Mouse (Mus musculus) thymus, postnatal 0 days (tissue): ENCODE results near the gene Mcoln1. TPM values are rescaled to one million over a fixed set of nuclear protein-coding genes. Genes with fewer than 3 reads are reported as not detected.

Experiments used
- polyA plus RNA-seq: library from polyadenylated mRNA; unstranded; fragments of >200 nt; fragmentation: Nextera tagmentation; extraction: Ambion mirVana; gene quantifications from 2 replicates; pipeline ENCODE4 v1.2.1, GENCODE M21; 2015

The Mcoln1 gene
- polyA plus RNA-seq, 1 experiment from 2014 or later: 32.3 TPM

Other genes with a start within 250 kb of the Mcoln1 start
- 17.3 and 24.4 TPM in 2 replicates for gene Insr, start 220.8 kb upstream of the Mcoln1 start, polyA plus RNA-seq
- gene A430078G23Rik, start 147.0 kb upstream of the Mcoln1 start, polyA plus RNA-seq: 15.1 and 22.3 TPM in 2 replicates
- 7.3 and 9.2 TPM in 2 replicates for gene Arhgef18, start 107.5 kb upstream of the Mcoln1 start, polyA plus RNA-seq
- gene Pex11g, start 32.8 kb upstream of the Mcoln1 start, polyA plus RNA-seq: 2.6 and 3.0 TPM in 2 replicates
- 0.10 TPM in 1 of 2 replicates, not detected in the other for gene Tex45, start 29.6 kb upstream of the Mcoln1 start, polyA plus RNA-seq
- 21.4 and 23.0 TPM in 2 replicates for gene Zfp358, start 7.3 kb upstream of the Mcoln1 start, polyA plus RNA-seq
- 10.4 and 12.9 TPM in 2 replicates for gene Pnpla6, start 14.9 kb downstream of the Mcoln1 start, polyA plus RNA-seq
- 0.19 TPM in 1 of 2 replicates, not detected in the other for gene C330021F23Rik, start 67.5 kb downstream of the Mcoln1 start, polyA plus RNA-seq
- 0.81 and 1.1 TPM in 2 replicates for gene Camsap3, start 86.8 kb downstream of the Mcoln1 start, polyA plus RNA-seq
- gene Xab2, start 120.9 kb downstream of the Mcoln1 start, polyA plus RNA-seq: 62.2 and 64.3 TPM in 2 replicates
- 182 and 202 TPM in 2 replicates for gene Pet100, start 121.1 kb downstream of the Mcoln1 start, polyA plus RNA-seq
- gene Pcp2, start 125.1 kb downstream of the Mcoln1 start, polyA plus RNA-seq: 0.31 and 0.42 TPM in 2 replicates
- gene Stxbp2, start 130.5 kb downstream of the Mcoln1 start, polyA plus RNA-seq: 114 and 120 TPM in 2 replicates
- gene Retn, start 155.3 kb downstream of the Mcoln1 start, polyA plus RNA-seq: 1.0 and 1.5 TPM in 2 replicates
- 0.78 and 0.88 TPM in 2 replicates for gene Mcemp1, start 165.3 kb downstream of the Mcoln1 start, polyA plus RNA-seq
- 1.6 and 2.1 TPM in 2 replicates for gene Fcor, start 171.9 kb downstream of the Mcoln1 start, polyA plus RNA-seq
- gene Trappc5, start 175.8 kb downstream of the Mcoln1 start, polyA plus RNA-seq: 39.7 and 41.7 TPM in 2 replicates
- gene Fcer2a, start 193.7 kb downstream of the Mcoln1 start, polyA plus RNA-seq: 0.31 and 0.37 TPM in 2 replicates
- 0.10 and 0.18 TPM in 2 replicates for gene Clec4g, start 220.2 kb downstream of the Mcoln1 start, polyA plus RNA-seq
- 1.1 and 1.3 TPM in 2 replicates for gene Cd209a, start 248.5 kb downstream of the Mcoln1 start, polyA plus RNA-seq